Mouse (Mus musculus) CD4-positive helper T cell, adult 2 months (primary cell): ENCODE measurements around the gene Pitpnm2.

Experiments used
- DNase-seq: peaks from one replicate; pipeline ENCODE4 v3.0.0-alpha.2; 2012; ENCODE audit warnings: low read depth, missing footprints, low spot score

Gene Pitpnm2

GRCm38 (mm10) chr5:124249614-124250591 lies at the start of gene Pitpnm2:
Gene Pitpnm2 (minus strand): TSS chr5:124249760.
- peak; percentile 74 for DNase-seq

- DNase-seq, result peak; percentile 43
These were observed 49.7 kb upstream of the Pitpnm2 start for GRCm38 (mm10) chr5:124299307-124299706.

GRCm38 (mm10) chr5:124296475-124296874 lies 46.9 kb upstream of the Pitpnm2 start:
- no peak for DNase-seq

- no peak for DNase-seq
These were observed 44.4 kb upstream of the Pitpnm2 start for GRCm38 (mm10) chr5:124293967-124294366.

- DNase-seq, result no peak
These were observed 40.7 kb upstream of the Pitpnm2 start for GRCm38 (mm10) chr5:124290216-124290615.

GRCm38 (mm10) chr5:124287616-124288247 lies 38.2 kb upstream of the Pitpnm2 start:
- DNase-seq, result no peak

- peak; percentile 14 for DNase-seq
These were observed 34.8 kb upstream of the Pitpnm2 start for GRCm38 (mm10) chr5:124284330-124284729.

- DNase-seq, result no peak
These were observed 33.3 kb upstream of the Pitpnm2 start for GRCm38 (mm10) chr5:124282854-124283253.

- no peak for DNase-seq
These were observed 20.7 kb upstream of the Pitpnm2 start for GRCm38 (mm10) chr5:124270226-124270625.

- DNase-seq, result no peak
These were observed 20.1 kb upstream of the Pitpnm2 start for GRCm38 (mm10) chr5:124269661-124270060.

- DNase-seq, result no peak
These were observed 18.1 kb upstream of the Pitpnm2 start for GRCm38 (mm10) chr5:124267652-124268051.

- no peak for DNase-seq
These were observed 17.3 kb upstream of the Pitpnm2 start for GRCm38 (mm10) chr5:124266821-124267220.

- DNase-seq, result no peak
These were observed 13.7 kb upstream of the Pitpnm2 start for GRCm38 (mm10) chr5:124263246-124263645.

- DNase-seq, result no peak
These were observed 12.5 kb upstream of the Pitpnm2 start for GRCm38 (mm10) chr5:124262090-124262489.

- DNase-seq, result no peak
These were observed 9.6 kb upstream of the Pitpnm2 start for GRCm38 (mm10) chr5:124259133-124259532.

- no peak for DNase-seq
These were observed 8.5 kb upstream of the Pitpnm2 start for GRCm38 (mm10) chr5:124258026-124258425.

GRCm38 (mm10) chr5:124255141-124255540 lies 5.6 kb upstream of the Pitpnm2 start:
- DNase-seq, result no peak

- no peak for DNase-seq
These were observed 4.0 kb upstream of the Pitpnm2 start for GRCm38 (mm10) chr5:124253555-124253954.

- no peak for DNase-seq
These were observed 3.2 kb upstream of the Pitpnm2 start for GRCm38 (mm10) chr5:124252580-124253320.

GRCm38 (mm10) chr5:124251070-124251469 lies 1.5 kb upstream of the Pitpnm2 start:
- no peak for DNase-seq

GRCm38 (mm10) chr5:124248845-124249613 lies 531 bp downstream of the Pitpnm2 start:
- DNase-seq, result peak; percentile 64
